Mouse (Mus musculus): ENCODE results near the gene Fam198a.

GRCm38 (mm10) chr9:121937944-121938355 is 12.8 kb upstream of the Fam198a start:
- TF ChIP-seq FLI1 (IDR thresholded peaks at IDR 0.05; ENCODE audit: low read length) (no peak), GATA1 (IDR thresholded peaks at IDR 0.05; ENCODE audit: borderline replicate concordance, low read length) (no peak)
